Mouse (Mus musculus) kidney, postnatal 36 days (tissue): ENCODE results near the gene Avpr1b.

Experiments
- DNase-seq, 2 experiments: peaks; one replicate each; pipeline ENCODE4 v3.0.0; 2021 to 2022; ENCODE audit warnings: mixed read lengths in 2 of 2

Avpr1b gene

GRCm38 (mm10) chr1:131598905-131599304 lies at the start of gene Avpr1b:
Gene Avpr1b (plus strand): TSS chr1:131599239.
- DNase-seq = no peak

GRCm38 (mm10) chr1:131551956-131552355 lies 47.1 kb upstream of the Avpr1b start:
- no peak for DNase-seq

GRCm38 (mm10) chr1:131553428-131553827 lies 45.6 kb upstream of the Avpr1b start:
- no peak for DNase-seq

- DNase-seq = peak; percentile 77 to 89
Observed at GRCm38 (mm10) chr1:131555042-131555812, 43.8 kb upstream of the Avpr1b start.

GRCm38 (mm10) chr1:131560500-131560899 lies 38.5 kb upstream of the Avpr1b start:
- no peak for DNase-seq

- no peak for DNase-seq
Observed at GRCm38 (mm10) chr1:131562081-131562480, 37.0 kb upstream of the Avpr1b start.

GRCm38 (mm10) chr1:131566056-131566455 lies 33.0 kb upstream of the Avpr1b start:
- peak in 1 of 2 experiments; percentile 5 for DNase-seq

GRCm38 (mm10) chr1:131569721-131570120 lies 29.3 kb upstream of the Avpr1b start:
- DNase-seq = no peak

- no peak for DNase-seq
Observed at GRCm38 (mm10) chr1:131570391-131570790, 28.6 kb upstream of the Avpr1b start.

GRCm38 (mm10) chr1:131573721-131574120 lies 25.3 kb upstream of the Avpr1b start:
- DNase-seq = peak; percentile 17 to 36

GRCm38 (mm10) chr1:131578943-131579680 lies 19.9 kb upstream of the Avpr1b start:
- DNase-seq = no peak

- DNase-seq = no peak
Observed at GRCm38 (mm10) chr1:131580389-131580788, 18.6 kb upstream of the Avpr1b start.

- no peak for DNase-seq
Observed at GRCm38 (mm10) chr1:131583598-131583997, 15.4 kb upstream of the Avpr1b start.

- no peak for DNase-seq
Observed at GRCm38 (mm10) chr1:131586836-131587235, 12.2 kb upstream of the Avpr1b start.

- peak in 1 of 2 experiments; percentile 17 for DNase-seq
Observed at GRCm38 (mm10) chr1:131600314-131600713, 1.3 kb downstream of the Avpr1b start.

GRCm38 (mm10) chr1:131606719-131607118 lies 7.7 kb downstream of the Avpr1b start:
- no peak for DNase-seq

GRCm38 (mm10) chr1:131612556-131613155 lies 13.6 kb downstream of the Avpr1b start:
- DNase-seq = peak in 1 of 2 experiments; percentile 26

- peak; percentile 71 to 91 for DNase-seq
Observed at GRCm38 (mm10) chr1:131613361-131614133, 14.5 kb downstream of the Avpr1b start.

- DNase-seq = no peak
Observed at GRCm38 (mm10) chr1:131614641-131615040, 15.6 kb downstream of the Avpr1b start.

GRCm38 (mm10) chr1:131616131-131616530 lies 17.1 kb downstream of the Avpr1b start:
- no peak for DNase-seq

GRCm38 (mm10) chr1:131616546-131617220 lies 17.6 kb downstream of the Avpr1b start:
- DNase-seq = no peak

GRCm38 (mm10) chr1:131618576-131618975 lies 19.5 kb downstream of the Avpr1b start:
- DNase-seq = no peak
